Mouse (Mus musculus): Measurements from ENCODE around the gene Cyb5r1. TPM values are rescaled to one million over a fixed set of nuclear protein-coding genes. Genes with fewer than 3 reads are reported as not detected.
A peak's percentile ranks its signal among the peaks of the same experiment; 100 is the strongest.

Gene Cyb5r1
- polyA plus RNA-seq, 1 experiment: 40.8 TPM

GRCm38 (mm10) chr1:134368777-134369337 lies 36.5 kb upstream of the Cyb5r1 start:
- H3K4me3 ChIP-seq (replicated peaks; ENCODE audit: control insufficient read depth, low read depth, low read length): no peak overlapping the region
- H3K4me1 ChIP-seq (ENCODE audit: control insufficient read depth, insufficient read depth, low read length): no peaks in the 10 kb centered on the region; the same call in 1 of the 2 replicates
- H3K27ac ChIP-seq (ENCODE audit: control insufficient read depth, insufficient read depth, low read depth, low read length, poor library complexity): no peak overlapping the region
- TF ChIP-seq CTCF (IDR thresholded peaks at IDR 0.05; ENCODE audit: control insufficient read depth, insufficient read depth, low read length) (0 out of 2 replicates have a peak, but pooled peaks have one; percentile 9), POLR2A (IDR thresholded peaks at IDR 0.05; ENCODE audit: borderline replicate concordance, control insufficient read depth, low read depth, low read length) (no peak)
- WGBS: 51% methylated on average over 9 of the region's 9 CpGs

GRCm38 (mm10) chr1:134374124-134374523 lies 31.2 kb upstream of the Cyb5r1 start:
- 74% methylated on average over 2 of the region's 2 CpGs for WGBS
- no peak overlapping the region for H3K27ac ChIP-seq (ENCODE audit: control insufficient read depth, insufficient read depth, low read depth, low read length, poor library complexity)
- TF ChIP-seq POLR2A (IDR thresholded peaks at IDR 0.05; ENCODE audit: borderline replicate concordance, control insufficient read depth, low read depth, low read length): no peak
- TF ChIP-seq CTCF (IDR thresholded peaks at IDR 0.05; ENCODE audit: control insufficient read depth, insufficient read depth, low read length): no peak
- no peak overlapping the region for H3K4me3 ChIP-seq (replicated peaks; ENCODE audit: control insufficient read depth, low read depth, low read length)
- no peaks in the 10 kb centered on the region for H3K4me1 ChIP-seq (ENCODE audit: control insufficient read depth, insufficient read depth, low read length)

GRCm38 (mm10) chr1:134381051-134381450 lies 24.3 kb upstream of the Cyb5r1 start:
- no peak for TF ChIP-seq POLR2A (IDR thresholded peaks at IDR 0.05; ENCODE audit: borderline replicate concordance, control insufficient read depth, low read depth, low read length)
- WGBS: 82% methylated on average over 2 of the region's 2 CpGs
- no peak overlapping the region for H3K27ac ChIP-seq (ENCODE audit: control insufficient read depth, insufficient read depth, low read depth, low read length, poor library complexity)
- no peak overlapping the region for H3K4me3 ChIP-seq (replicated peaks; ENCODE audit: control insufficient read depth, low read depth, low read length)
- no peaks in the 10 kb centered on the region; the same call in 1 of the 2 replicates for H3K4me1 ChIP-seq (ENCODE audit: control insufficient read depth, insufficient read depth, low read length)

GRCm38 (mm10) chr1:134381795-134382625 lies 23.3 kb upstream of the Cyb5r1 start:
- 10% methylated on average over 19 of the region's 19 CpGs for WGBS
- Histone ChIP-seq H3K4me3 (replicated peaks; ENCODE audit: control insufficient read depth, low read depth, low read length) (no peak overlapping the region), H3K4me1 (ENCODE audit: control insufficient read depth, insufficient read depth, low read length) (no peaks in the 10 kb centered on the region; the same call in 1 of the 2 replicates), H3K27ac (ENCODE audit: control insufficient read depth, insufficient read depth, low read depth, low read length, poor library complexity) (no peak overlapping the region)
- TF ChIP-seq POLR2A (IDR thresholded peaks at IDR 0.05; ENCODE audit: borderline replicate concordance, control insufficient read depth, low read depth, low read length) (no peak), CTCF (IDR thresholded peaks at IDR 0.05; ENCODE audit: control insufficient read depth, insufficient read depth, low read length) (no peak)

- H3K4me1 ChIP-seq (ENCODE audit: control insufficient read depth, insufficient read depth, low read length): no peaks in the 10 kb centered on the region; the same call in 1 of the 2 replicates
- no peak overlapping the region for H3K27ac ChIP-seq (ENCODE audit: control insufficient read depth, insufficient read depth, low read depth, low read length, poor library complexity)
- TF ChIP-seq CTCF (IDR thresholded peaks at IDR 0.05; ENCODE audit: control insufficient read depth, insufficient read depth, low read length) (no peak), POLR2A (IDR thresholded peaks at IDR 0.05; ENCODE audit: borderline replicate concordance, control insufficient read depth, low read depth, low read length) (no peak)
- H3K4me3 ChIP-seq (replicated peaks; ENCODE audit: control insufficient read depth, low read depth, low read length): no peak overlapping the region
- WGBS: 88% methylated on average over 4 of the region's 4 CpGs
Measured at GRCm38 (mm10) chr1:134384581-134384980, 20.8 kb upstream of the Cyb5r1 start.

GRCm38 (mm10) chr1:134385176-134385575 lies 20.2 kb upstream of the Cyb5r1 start:
- TF ChIP-seq CTCF (IDR thresholded peaks at IDR 0.05; ENCODE audit: control insufficient read depth, insufficient read depth, low read length): no peak
- TF ChIP-seq POLR2A (IDR thresholded peaks at IDR 0.05; ENCODE audit: borderline replicate concordance, control insufficient read depth, low read depth, low read length): no peak
- no peak overlapping the region for H3K4me3 ChIP-seq (replicated peaks; ENCODE audit: control insufficient read depth, low read depth, low read length)
- no peak overlapping the region for H3K27ac ChIP-seq (ENCODE audit: control insufficient read depth, insufficient read depth, low read depth, low read length, poor library complexity)
- no peaks in the 10 kb centered on the region; the same call in 1 of the 2 replicates for H3K4me1 ChIP-seq (ENCODE audit: control insufficient read depth, insufficient read depth, low read length)

GRCm38 (mm10) chr1:134385666-134386065 lies 19.7 kb upstream of the Cyb5r1 start, which contains the start of gene 4933406M09Rik:
TSS of gene 4933406M09Rik (plus strand) at chr1:134385940.
- WGBS: 88% methylated on average over 1 of the region's 1 CpGs
- TF ChIP-seq CTCF (IDR thresholded peaks at IDR 0.05; ENCODE audit: control insufficient read depth, insufficient read depth, low read length) (no peak), POLR2A (IDR thresholded peaks at IDR 0.05; ENCODE audit: borderline replicate concordance, control insufficient read depth, low read depth, low read length) (no peak)

GRCm38 (mm10) chr1:134393827-134394226 lies 11.5 kb upstream of the Cyb5r1 start:
- 85% methylated on average over 5 of the region's 5 CpGs for WGBS
- TF ChIP-seq CTCF (IDR thresholded peaks at IDR 0.05; ENCODE audit: control insufficient read depth, insufficient read depth, low read length) (no peak), POLR2A (IDR thresholded peaks at IDR 0.05; ENCODE audit: borderline replicate concordance, control insufficient read depth, low read depth, low read length) (no peak)
- Histone ChIP-seq H3K27ac (ENCODE audit: control insufficient read depth, insufficient read depth, low read depth, low read length, poor library complexity) (no peak overlapping the region), H3K4me3 (replicated peaks; ENCODE audit: control insufficient read depth, low read depth, low read length) (no peak overlapping the region), H3K4me1 (ENCODE audit: control insufficient read depth, insufficient read depth, low read length) (no peaks in the 10 kb centered on the region)

More at GRCm38 (mm10) chr1:134385666-134386065, 19.7 kb upstream of the Cyb5r1 start, which contains the start of gene 4933406M09Rik:
- Histone ChIP-seq H3K4me3 (replicated peaks; ENCODE audit: control insufficient read depth, low read depth, low read length) (no peak within 1 kb of the TSS), H3K4me1 (ENCODE audit: control insufficient read depth, insufficient read depth, low read length) (no peaks in the 10 kb centered on the region; the same call in 1 of the 2 replicates), H3K27ac (ENCODE audit: control insufficient read depth, insufficient read depth, low read depth, low read length, poor library complexity) (no peak within 1 kb of the TSS)
